Mouse (Mus musculus) heart, embryonic 15.5 days (tissue): ENCODE measurements around the gene Mcm6. TPM values are rescaled to one million over a fixed set of nuclear protein-coding genes. Genes with fewer than 3 reads are reported as not detected.

Experiments
- ATAC-seq: fragments of 200-750 bp; cut with Nextera tagmentation; replicated peaks from 2 replicates; pipeline ENCODE4 v1.8.0; 2017; ENCODE audit warnings: low read depth, moderate TSS enrichment; ENCODE audit not compliant: insufficient number of reproducible peaks, insufficient read depth, low FRiP score
- H3K27ac ChIP-seq: fragments of 300-500 bp; sonication (generic); 2 replicates; pipeline ENCODE4 v1.5.1; 2015; ENCODE audit warnings: mild to moderate bottlenecking, inconsistent platforms
- H3K27me3 ChIP-seq: fragments of 300-500 bp; sonication (generic); 2 replicates; pipeline ENCODE4 v1.6.1; 2015; ENCODE audit warnings: inconsistent platforms
- H3K36me3 ChIP-seq: fragments of 300-500 bp; sonication (generic); 2 replicates; pipeline ENCODE4 v1.6.1; 2015; ENCODE audit warnings: mild to moderate bottlenecking, inconsistent platforms
- H3K4me1 ChIP-seq: fragments of 300-500 bp; sonication (generic); replicated peaks from 2 replicates; pipeline ENCODE4 v1.6.1; 2015; ENCODE audit warnings: inconsistent platforms
- H3K4me2 ChIP-seq: fragments of 300-500 bp; sonication (generic); 2 replicates; pipeline ENCODE4 v1.6.1; 2015; ENCODE audit warnings: inconsistent platforms, mild to moderate bottlenecking, moderate library complexity
- H3K4me3 ChIP-seq: fragments of 300-500 bp; sonication (generic); 2 replicates; pipeline ENCODE4 v1.5.1; 2015; ENCODE audit warnings: mild to moderate bottlenecking, inconsistent platforms
- H3K9ac ChIP-seq: fragments of 300-500 bp; sonication (generic); 2 replicates; pipeline ENCODE4 v1.6.1; 2015; ENCODE audit warnings: mild to moderate bottlenecking, inconsistent platforms
- H3K9me3 ChIP-seq: fragments of 300-500 bp; sonication (generic); replicated peaks from 2 replicates; pipeline ENCODE4 v1.6.1; 2016; ENCODE audit warnings: inconsistent platforms
- WGBS: fragments of 180-500 bp; shearing (Covaris S2); methylation state at CpG from one replicate; pipeline ENCODE4 v1.1.7; 2015; ENCODE audit warnings: mixed read lengths; 5-methylcytosine and 5-hydroxymethylcytosine counted together
- polyA plus RNA-seq: library from polyadenylated mRNA; unstranded; fragments of >200 nt; fragmentation: Nextera tagmentation; extraction: Ambion mirVana; gene quantifications from 2 replicates; pipeline ENCODE4 v1.2.1, GENCODE M21; 2015

The Mcm6 gene
- polyA plus RNA-seq, 1 experiment from 2014 or later: 118 TPM

- Histone ChIP-seq H3K27ac (no peak overlapping the region), H3K4me3 (no peak overlapping the region), H3K9ac (no peak overlapping the region), H3K4me1 (no peaks in the 10 kb centered on the region), H3K27me3 (no peaks in the 10 kb centered on the region), H3K4me2 (no peak overlapping the region), H3K9me3 (no peaks in the 10 kb centered on the region), H3K36me3 (peaks cover 30% of the 10 kb centered on the region)
- 77% methylated on average over 7 of the region's 7 CpGs for WGBS
- no peak for ATAC-seq
These were observed 12.8 kb upstream of the Mcm6 start for GRCm38 (mm10) chr1:128372143-128372860.

- Histone ChIP-seq H3K4me1 (no peaks in the 10 kb centered on the region), H3K4me2 (no peak overlapping the region), H3K36me3 (peaks cover 37% of the 10 kb centered on the region), H3K27me3 (no peaks in the 10 kb centered on the region), H3K9ac (no peak overlapping the region), H3K9me3 (no peaks in the 10 kb centered on the region), H3K27ac (no peak overlapping the region), H3K4me3 (no peak overlapping the region)
- no peak for ATAC-seq
- WGBS: 68% methylated on average over 5 of the region's 5 CpGs
These were observed 9.4 kb upstream of the Mcm6 start for GRCm38 (mm10) chr1:128368732-128369441.

GRCm38 (mm10) chr1:128360601-128361000 is 1.1 kb upstream of the Mcm6 start:
- WGBS: 48% methylated on average over 2 of the region's 2 CpGs
- ATAC-seq: no peak
- H3K27me3 ChIP-seq: no peaks in the 10 kb centered on the region
- no peaks in the 10 kb centered on the region for H3K9me3 ChIP-seq
- peaks cover 33% of the 10 kb centered on the region for H3K4me1 ChIP-seq
- 0 out of 2 replicates have a peak overlapping the region, but pooled peaks have one; percentile 10 for H3K27ac ChIP-seq
- no peak overlapping the region for H3K4me3 ChIP-seq
- H3K9ac ChIP-seq: no peak overlapping the region
- H3K36me3 ChIP-seq: peaks cover 33% of the 10 kb centered on the region; the same call in 1 of the 2 replicates
- H3K4me2 ChIP-seq: 0 out of 2 replicates have a peak overlapping the region, but pooled peaks have one; percentile 84

- peak; percentile 72 for ATAC-seq
- peaks cover 33% of the 10 kb centered on the region for H3K4me1 ChIP-seq
- under 1% methylated on average over 35 of the region's 35 CpGs for WGBS
- peak overlapping the region; percentile 94 for H3K27ac ChIP-seq
- H3K4me2 ChIP-seq: peak overlapping the region; percentile 84
- peak overlapping the region; percentile 87 for H3K4me3 ChIP-seq
- peaks cover 28% of the 10 kb centered on the region; the same call in 1 of the 2 replicates for H3K36me3 ChIP-seq
- H3K9ac ChIP-seq: peak overlapping the region; percentile 77
- no peaks in the 10 kb centered on the region for H3K27me3 ChIP-seq
- H3K9me3 ChIP-seq: no peaks in the 10 kb centered on the region
These were observed 429 bp downstream of the Mcm6 start for GRCm38 (mm10) chr1:128358916-128359553.

- H3K9ac ChIP-seq: peak overlapping the region; percentile 77
- peaks cover 33% of the 10 kb centered on the region for H3K4me1 ChIP-seq
- H3K27ac ChIP-seq: peak overlapping the region; percentile 94; the same call in 1 of the 2 replicates
- 50% methylated on average over 6 of the region's 6 CpGs for WGBS
- H3K9me3 ChIP-seq: no peaks in the 10 kb centered on the region
- H3K4me2 ChIP-seq: peak overlapping the region; percentile 84
- ATAC-seq: no peak
- peak overlapping the region; percentile 87 for H3K4me3 ChIP-seq
- no peaks in the 10 kb centered on the region for H3K27me3 ChIP-seq
- H3K36me3 ChIP-seq: peaks cover 27% of the 10 kb centered on the region
These were observed 1.2 kb downstream of the Mcm6 start for GRCm38 (mm10) chr1:128358276-128358675.

- 36% methylated on average over 3 of the region's 3 CpGs for WGBS
- Histone ChIP-seq H3K9ac (peak overlapping the region; percentile 77; the same call in 1 of the 2 replicates), H3K27me3 (no peaks in the 10 kb centered on the region), H3K27ac (no peak overlapping the region), H3K9me3 (no peaks in the 10 kb centered on the region), H3K36me3 (peaks cover 27% of the 10 kb centered on the region), H3K4me2 (peak overlapping the region; percentile 84), H3K4me1 (peaks cover 33% of the 10 kb centered on the region), H3K4me3 (peak overlapping the region; percentile 87)
- no peak for ATAC-seq
These were observed 2.0 kb downstream of the Mcm6 start for GRCm38 (mm10) chr1:128357452-128357851.

GRCm38 (mm10) chr1:128353092-128353491 is 6.4 kb downstream of the Mcm6 start:
- ATAC-seq: no peak
- WGBS: 67% methylated on average over 3 of the region's 3 CpGs
- Histone ChIP-seq H3K27me3 (no peaks in the 10 kb centered on the region), H3K4me2 (no peak overlapping the region), H3K9me3 (no peaks in the 10 kb centered on the region), H3K36me3 (peaks cover 53% of the 10 kb centered on the region), H3K4me1 (peaks cover 14% of the 10 kb centered on the region), H3K9ac (no peak overlapping the region), H3K4me3 (no peak overlapping the region), H3K27ac (no peak overlapping the region)

- Histone ChIP-seq H3K9me3 (no peaks in the 10 kb centered on the region), H3K9ac (no peak overlapping the region), H3K27ac (no peak overlapping the region), H3K4me3 (no peak overlapping the region), H3K4me2 (no peak overlapping the region), H3K36me3 (peaks cover 90% of the 10 kb centered on the region), H3K27me3 (no peaks in the 10 kb centered on the region), H3K4me1 (no peaks in the 10 kb centered on the region)
- WGBS: 83% methylated on average over 10 of the region's 10 CpGs
- no peak for ATAC-seq
These were observed 15.2 kb downstream of the Mcm6 start for GRCm38 (mm10) chr1:128344232-128344631.

- no peak for ATAC-seq
- Histone ChIP-seq H3K27ac (no peak overlapping the region), H3K9ac (no peak overlapping the region), H3K4me1 (no peaks in the 10 kb centered on the region), H3K9me3 (no peaks in the 10 kb centered on the region), H3K4me3 (no peak overlapping the region), H3K4me2 (no peak overlapping the region), H3K36me3 (peaks cover 78% of the 10 kb centered on the region), H3K27me3 (no peaks in the 10 kb centered on the region)
- 65% methylated on average over 13 of the region's 13 CpGs for WGBS
These were observed 21.6 kb downstream of the Mcm6 start for GRCm38 (mm10) chr1:128337708-128338320.

- 95% methylated on average over 1 of the region's 1 CpGs for WGBS
- Histone ChIP-seq H3K36me3 (peaks cover 50% of the 10 kb centered on the region), H3K4me3 (no peak overlapping the region), H3K9ac (no peak overlapping the region), H3K4me2 (no peak overlapping the region), H3K4me1 (no peaks in the 10 kb centered on the region), H3K27ac (no peak overlapping the region), H3K9me3 (no peaks in the 10 kb centered on the region), H3K27me3 (no peaks in the 10 kb centered on the region)
- no peak for ATAC-seq
These were observed 29.2 kb downstream of the Mcm6 start for GRCm38 (mm10) chr1:128330313-128330712.

GRCm38 (mm10) chr1:128328218-128328617 is 31.2 kb downstream of the Mcm6 start, which contains the start of gene Lct:
Lct (minus strand) TSS chr1:128328318.
- H3K36me3 ChIP-seq: peaks cover 29% of the 10 kb centered on the region
- no peak within 1 kb of the TSS for H3K27ac ChIP-seq
- peaks cover 2% of the 10 kb centered on the region; the same call in 1 of the 2 replicates for H3K4me1 ChIP-seq
- no peaks in the 10 kb centered on the region for H3K9me3 ChIP-seq
- H3K27me3 ChIP-seq: no peaks in the 10 kb centered on the region
- ATAC-seq: no peak
- H3K4me2 ChIP-seq: no peak within 1 kb of the TSS
- WGBS: 79% methylated on average over 3 of the region's 3 CpGs
- H3K4me3 ChIP-seq: no peak within 1 kb of the TSS
- H3K9ac ChIP-seq: no peak within 1 kb of the TSS
